ENCODE assay signal across 7 mouse cellular contexts in the genomic region with DNA sequence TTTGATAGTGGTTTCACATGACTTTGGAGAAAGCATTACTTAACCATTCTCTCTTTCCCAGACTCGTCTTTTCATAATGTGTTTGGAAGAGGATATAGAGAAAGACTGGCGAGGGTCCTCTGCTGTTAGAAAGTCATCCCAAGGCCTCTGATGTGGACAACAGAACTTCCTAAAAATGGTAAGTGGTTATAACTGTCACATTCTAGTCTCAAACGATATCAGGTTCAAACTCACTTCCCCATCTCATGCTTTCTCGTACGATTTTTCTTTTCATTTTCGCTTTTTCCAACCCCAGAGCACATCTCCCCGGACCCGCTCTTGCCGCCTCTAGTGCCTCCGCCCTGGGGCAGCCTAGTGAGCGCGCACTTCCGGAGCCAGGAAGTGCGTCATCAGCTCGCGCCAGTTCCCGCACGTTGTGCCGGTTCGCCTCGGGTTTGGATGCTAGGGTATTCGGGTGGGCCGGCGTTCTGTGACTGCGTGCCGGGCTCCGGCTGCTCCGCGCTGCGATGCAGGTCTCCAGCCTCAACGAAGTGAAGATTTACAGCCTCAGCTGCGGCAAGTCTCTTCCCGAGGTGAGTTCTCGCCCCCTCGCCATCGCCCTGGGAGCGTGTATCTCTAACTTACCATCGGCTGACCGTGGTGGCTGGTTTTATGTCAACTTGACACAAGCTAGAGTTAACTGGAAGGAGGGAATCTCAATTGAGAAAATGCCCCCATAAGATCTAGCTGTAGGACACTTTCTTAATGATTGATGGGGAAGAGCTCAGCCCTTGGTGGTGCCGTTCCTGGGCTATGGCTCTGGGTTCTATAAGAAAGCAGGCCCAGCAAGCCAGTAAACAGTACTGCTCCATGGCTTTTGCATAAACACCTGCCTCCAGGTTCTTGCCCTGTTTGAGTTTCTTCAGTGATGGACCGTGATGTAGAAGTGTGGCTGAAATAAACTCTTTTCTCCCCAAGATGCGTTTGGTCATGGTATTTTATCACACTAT. TPM values are rescaled to one million over a fixed set of nuclear protein-coding genes. Genes with fewer than 3 reads are reported as not detected.
DNase-seq lines count a peak whose midpoint lies in the region; ATAC-seq lines count a peak whose summit lies in the region.

Gene Nol10, plus strand, starts transcription at position 411 of the 989 bp plus-strand sequence.

- H3K4me3 ChIP-seq in limb, embryonic 10.5 days: peak within 1 kb of the TSS; percentile 83
- peak within 1 kb of the TSS; percentile 79 for H3K4me3 ChIP-seq in midbrain, embryonic 13.5 days (replicated peaks)

- H3K9me3 ChIP-seq in limb, embryonic 10.5 days (replicated peaks): no peaks in the 10 kb centered on the region
- no peaks in the 10 kb centered on the region for H3K9me3 ChIP-seq in midbrain, embryonic 13.5 days

- peaks cover 13% of the 10 kb centered on the region for H3K4me1 ChIP-seq in limb, embryonic 10.5 days
- peaks cover 17% of the 10 kb centered on the region for H3K4me1 ChIP-seq in midbrain, embryonic 13.5 days (replicated peaks)

- H3K36me3 ChIP-seq in limb, embryonic 10.5 days: peaks cover 31% of the 10 kb centered on the region
- peaks cover 26% of the 10 kb centered on the region for H3K36me3 ChIP-seq in midbrain, embryonic 13.5 days

- peak; percentile 95 for ATAC-seq in granulocyte monocyte progenitor cell, adult 5-6 weeks (replicated peaks; ENCODE audit: poor library complexity, severe bottlenecking)
- ATAC-seq in midbrain, embryonic 13.5 days: peak; percentile 98

- WGBS in limb, embryonic 10.5 days: under 1% methylated on average over 42 of the region's 42 CpGs
- WGBS in midbrain, embryonic 13.5 days: under 1% methylated on average over 42 of the region's 42 CpGs

- H3K27ac ChIP-seq in limb, embryonic 10.5 days: peak within 1 kb of the TSS; percentile 85
- H3K27ac ChIP-seq in midbrain, embryonic 13.5 days: peak within 1 kb of the TSS; percentile 45; the same call in 1 of the 2 replicates

- no peaks in the 10 kb centered on the region for H3K27me3 ChIP-seq in limb, embryonic 10.5 days (ENCODE audit: low read depth, poor library complexity, severe bottlenecking)
- no peaks in the 10 kb centered on the region for H3K27me3 ChIP-seq in midbrain, embryonic 13.5 days

- H3K4me2 ChIP-seq in midbrain, embryonic 13.5 days (replicated peaks): peak within 1 kb of the TSS; percentile 95

- H3K9ac ChIP-seq in midbrain, embryonic 13.5 days (replicated peaks): peak within 1 kb of the TSS; percentile 81

- DNase-seq in adrenal gland, adult 8-10 months: peak; percentile 79
- peak; percentile 90 for DNase-seq in embryo, embryonic 9.5 days (ENCODE audit: extremely low spot score)
- DNase-seq in kidney, adult 11 months: peak; percentile 77
- peak; percentile 95 for DNase-seq in limb, embryonic 10.5 days (ENCODE audit: low spot score)
- DNase-seq in spleen, adult 12 weeks (ENCODE audit: low spot score): peak; percentile 74

RNA-seq across cellular contexts. Expression of gene Nol10, which starts in this region (rescaled TPM):
- 10 to 100 TPM; 15.1 to 22.2 (median 19.4) TPM for total RNA-seq in adrenal gland, adult 8-10 months (2022)
- total RNA-seq in granulocyte monocyte progenitor cell, adult 5-6 weeks (2014; fragmentation: Nextera tagmentation): 22.2 and 30.4 TPM in 2 replicates
- total RNA-seq in granulocyte monocyte progenitor cell, adult 5-6 weeks (2017): 12.7 and 14.9 TPM in 2 replicates
- polyA plus RNA-seq in limb, embryonic 10.5 days (2016; fragmentation: Nextera tagmentation; extraction: Ambion mirVana): 39.7 and 46.9 TPM in 2 replicates
- 24.5 and 24.6 TPM in 2 replicates for polyA plus RNA-seq in midbrain, embryonic 13.5 days (2015; fragmentation: Nextera tagmentation; extraction: Ambion mirVana)

Comparison
In these comparisons a context has a peak if more than half of its experiments do, and no peak if none do; other contexts are left out.
1. Peak in every context shown above with its lines: DNase-seq, ATAC-seq, H3K4me3 ChIP-seq and H3K27ac ChIP-seq.